Mouse (Mus musculus) midbrain, embryonic 16.5 days (tissue): ENCODE data around the gene Ola1. TPM values are rescaled to one million over a fixed set of nuclear protein-coding genes. Genes with fewer than 3 reads are reported as not detected.

Experiments used
- ATAC-seq: fragments of 200-750 bp; cut with Nextera tagmentation; 2 replicates; pipeline ENCODE4 v1.8.0; 2017; ENCODE audit warnings: moderate TSS enrichment
- H3K27ac ChIP-seq: fragments of 300-500 bp; sonication (generic); 2 replicates; pipeline ENCODE4 v1.5.1; 2014; ENCODE audit warnings: mild to moderate bottlenecking, low read length, mixed read lengths
- H3K27me3 ChIP-seq: fragments of 300-500 bp; sonication (generic); 2 replicates; pipeline ENCODE4 v1.6.1; 2014; ENCODE audit warnings: low read depth, low read length, mixed read lengths; ENCODE audit not compliant: control insufficient read depth, insufficient read depth
- H3K36me3 ChIP-seq: fragments of 300-500 bp; sonication (generic); 2 replicates; pipeline ENCODE4 v1.6.1; 2014; ENCODE audit warnings: mild to moderate bottlenecking, low read length, moderate library complexity, mixed read lengths; ENCODE audit not compliant: control insufficient read depth, insufficient read depth
- H3K4me1 ChIP-seq: fragments of 300-500 bp; sonication (generic); 2 replicates; pipeline ENCODE4 v1.6.1; 2014; ENCODE audit warnings: mild to moderate bottlenecking, low read length, mixed read lengths; ENCODE audit not compliant: control insufficient read depth, insufficient read depth
- H3K4me2 ChIP-seq: fragments of 300-500 bp; sonication (generic); 2 replicates; pipeline ENCODE4 v1.6.1; 2014; ENCODE audit warnings: mild to moderate bottlenecking, low read length, mixed read lengths
- H3K4me3 ChIP-seq: fragments of 300-500 bp; sonication (generic); 2 replicates; pipeline ENCODE4 v1.5.1; 2014; ENCODE audit warnings: low read depth, mild to moderate bottlenecking, low read length, moderate library complexity, mixed read lengths
- H3K9ac ChIP-seq: fragments of 300-500 bp; sonication (generic); 2 replicates; pipeline ENCODE4 v1.6.1; 2014; ENCODE audit warnings: low read depth, low read length, mixed read lengths
- H3K9me3 ChIP-seq: fragments of 300-500 bp; sonication (generic); replicated peaks from 2 replicates; pipeline ENCODE4 v1.6.1; 2014; ENCODE audit warnings: mild to moderate bottlenecking, low read length, mixed read lengths; ENCODE audit not compliant: control insufficient read depth, poor library complexity, severe bottlenecking
- WGBS: fragments of 180-500 bp; shearing (Covaris S2); extraction: QIAGEN DNeasy Blood & Tissue Kit; methylation state at CpG from one replicate; pipeline ENCODE4 v1.1.7; 2014; 5-methylcytosine and 5-hydroxymethylcytosine counted together
- polyA plus RNA-seq: library from polyadenylated mRNA; unstranded; fragments of >200 nt; fragmentation: Nextera tagmentation; extraction: Ambion mirVana; gene quantifications from 2 replicates; pipeline ENCODE4 v1.2.1, GENCODE M21; 2015

The Ola1 gene
- polyA plus RNA-seq, 1 experiment from 2014 or later = 98.5 TPM

- no peak overlapping the region for H3K4me3 ChIP-seq
- no peak overlapping the region for H3K9ac ChIP-seq
- WGBS = 60% methylated on average over 1 of the region's 1 CpGs
- no peaks in the 10 kb centered on the region for H3K36me3 ChIP-seq
- no peaks in the 10 kb centered on the region for H3K9me3 ChIP-seq
- H3K27ac ChIP-seq = no peak overlapping the region; the same call in 1 of the 2 replicates
- no peaks in the 10 kb centered on the region for H3K27me3 ChIP-seq
- ATAC-seq = peak; percentile 64
- no peaks in the 10 kb centered on the region for H3K4me1 ChIP-seq
- no peak overlapping the region for H3K4me2 ChIP-seq
Observed at GRCm38 (mm10) chr2:73127686-73128085, 91.0 kb downstream of the Ola1 start.

GRCm38 (mm10) chr2:73118781-73119180 lies 99.9 kb downstream of the Ola1 start:
- Histone ChIP-seq H3K4me2 (no peak overlapping the region), H3K27ac (no peak overlapping the region), H3K9me3 (no peaks in the 10 kb centered on the region), H3K9ac (no peak overlapping the region), H3K4me3 (no peak overlapping the region), H3K36me3 (no peaks in the 10 kb centered on the region), H3K4me1 (no peaks in the 10 kb centered on the region), H3K27me3 (no peaks in the 10 kb centered on the region)
- no peak for ATAC-seq
- WGBS = 80% methylated on average over 2 of the region's 2 CpGs

- no peak overlapping the region for H3K4me3 ChIP-seq
- WGBS = 89% methylated on average over 5 of the region's 5 CpGs
- H3K9me3 ChIP-seq = no peaks in the 10 kb centered on the region
- H3K27ac ChIP-seq = no peak overlapping the region
- H3K9ac ChIP-seq = no peak overlapping the region
- no peaks in the 10 kb centered on the region for H3K4me1 ChIP-seq
- ATAC-seq = no peak
- no peaks in the 10 kb centered on the region for H3K27me3 ChIP-seq
- H3K4me2 ChIP-seq = no peak overlapping the region
- no peaks in the 10 kb centered on the region for H3K36me3 ChIP-seq
Observed at GRCm38 (mm10) chr2:73107089-73107488, 111.6 kb downstream of the Ola1 start.

GRCm38 (mm10) chr2:73096491-73096890 lies 122.2 kb downstream of the Ola1 start:
- Histone ChIP-seq H3K36me3 (no peaks in the 10 kb centered on the region), H3K9me3 (no peaks in the 10 kb centered on the region), H3K27me3 (no peaks in the 10 kb centered on the region), H3K4me3 (no peak overlapping the region), H3K9ac (no peak overlapping the region), H3K4me2 (no peak overlapping the region), H3K27ac (no peak overlapping the region), H3K4me1 (0 out of 2 replicates have a peak, but pooled peaks cover 7% of the 10 kb centered on the region)
- no peak for ATAC-seq
- WGBS = 83% methylated on average over 3 of the region's 3 CpGs

GRCm38 (mm10) chr2:73095300-73095699 lies 123.4 kb downstream of the Ola1 start:
- Histone ChIP-seq H3K36me3 (no peaks in the 10 kb centered on the region), H3K4me3 (no peak overlapping the region), H3K9me3 (no peaks in the 10 kb centered on the region), H3K4me1 (0 out of 2 replicates have a peak, but pooled peaks cover 7% of the 10 kb centered on the region), H3K27ac (no peak overlapping the region), H3K27me3 (no peaks in the 10 kb centered on the region), H3K9ac (no peak overlapping the region), H3K4me2 (no peak overlapping the region)
- peak; percentile 64 for ATAC-seq
- whole genome bisulfite sequencing = 31% methylated on average over 2 of the region's 2 CpGs

GRCm38 (mm10) chr2:73093032-73093431 lies 125.7 kb downstream of the Ola1 start:
- WGBS = 36% methylated on average over 6 of the region's 6 CpGs
- ATAC-seq = no peak
- H3K27ac ChIP-seq = no peak overlapping the region
- H3K9ac ChIP-seq = no peak overlapping the region
- H3K4me1 ChIP-seq = 0 out of 2 replicates have a peak, but pooled peaks cover 2% of the 10 kb centered on the region
- H3K27me3 ChIP-seq = no peaks in the 10 kb centered on the region
- no peaks in the 10 kb centered on the region for H3K9me3 ChIP-seq
- no peak overlapping the region for H3K4me3 ChIP-seq
- no peak overlapping the region for H3K4me2 ChIP-seq
- H3K36me3 ChIP-seq = no peaks in the 10 kb centered on the region

- Histone ChIP-seq H3K4me3 (no peak overlapping the region), H3K27me3 (no peaks in the 10 kb centered on the region), H3K4me2 (no peak overlapping the region), H3K36me3 (no peaks in the 10 kb centered on the region), H3K4me1 (0 out of 2 replicates have a peak, but pooled peaks cover 2% of the 10 kb centered on the region), H3K9ac (no peak overlapping the region), H3K9me3 (no peaks in the 10 kb centered on the region), H3K27ac (no peak overlapping the region)
- WGBS = 90% methylated on average over 8 of the region's 8 CpGs
- no peak for ATAC-seq
Observed at GRCm38 (mm10) chr2:73091302-73091701, 127.4 kb downstream of the Ola1 start.

- no peaks in the 10 kb centered on the region for H3K27me3 ChIP-seq
- no peaks in the 10 kb centered on the region for H3K9me3 ChIP-seq
- no peak overlapping the region for H3K27ac ChIP-seq
- no peaks in the 10 kb centered on the region for H3K36me3 ChIP-seq
- no peak overlapping the region for H3K4me2 ChIP-seq
- no peak overlapping the region for H3K9ac ChIP-seq
- no peak for ATAC-seq
- no peak overlapping the region for H3K4me3 ChIP-seq
- peaks cover 6% of the 10 kb centered on the region for H3K4me1 ChIP-seq
- 72% methylated on average over 3 of the region's 3 CpGs for WGBS
Observed at GRCm38 (mm10) chr2:73087641-73088040, 131.1 kb downstream of the Ola1 start.

GRCm38 (mm10) chr2:73085669-73086304 lies 132.9 kb downstream of the Ola1 start:
- no peak overlapping the region for H3K9ac ChIP-seq
- H3K36me3 ChIP-seq = no peaks in the 10 kb centered on the region
- no peak overlapping the region; the same call in 1 of the 2 replicates for H3K27ac ChIP-seq
- H3K9me3 ChIP-seq = no peaks in the 10 kb centered on the region
- H3K4me1 ChIP-seq = peaks cover 6% of the 10 kb centered on the region
- H3K4me2 ChIP-seq = no peak overlapping the region
- H3K27me3 ChIP-seq = no peaks in the 10 kb centered on the region
- H3K4me3 ChIP-seq = no peak overlapping the region
- WGBS = 10% methylated on average over 8 of the region's 8 CpGs
- peak; percentile 84 for ATAC-seq
